Mouse (Mus musculus) heart, postnatal 14 days (tissue): ENCODE measurements around the gene Arhgef12. TPM values are rescaled to one million over a fixed set of nuclear protein-coding genes. Genes with fewer than 3 reads are reported as not detected.

Source experiments
- DNase-seq, 2 experiments: peaks; one replicate each; pipeline ENCODE4 v3.0.0; 2021 to 2022
- intact Hi-C: fragments of 180-260 bp; cut with DNase I; formaldehyde crosslinking; loops from one replicate; pipeline ENCODE4 v1.15.1; 2025
- total RNA-seq, 2 experiments: library from RNA; stranded (reverse); gene quantifications; 2 replicates each; pipeline ENCODE4 v1.2.3; 2021

Gene Arhgef12
- total RNA-seq, 2 experiments from 2014 or later, result 154 to 163 TPM

DNA sequence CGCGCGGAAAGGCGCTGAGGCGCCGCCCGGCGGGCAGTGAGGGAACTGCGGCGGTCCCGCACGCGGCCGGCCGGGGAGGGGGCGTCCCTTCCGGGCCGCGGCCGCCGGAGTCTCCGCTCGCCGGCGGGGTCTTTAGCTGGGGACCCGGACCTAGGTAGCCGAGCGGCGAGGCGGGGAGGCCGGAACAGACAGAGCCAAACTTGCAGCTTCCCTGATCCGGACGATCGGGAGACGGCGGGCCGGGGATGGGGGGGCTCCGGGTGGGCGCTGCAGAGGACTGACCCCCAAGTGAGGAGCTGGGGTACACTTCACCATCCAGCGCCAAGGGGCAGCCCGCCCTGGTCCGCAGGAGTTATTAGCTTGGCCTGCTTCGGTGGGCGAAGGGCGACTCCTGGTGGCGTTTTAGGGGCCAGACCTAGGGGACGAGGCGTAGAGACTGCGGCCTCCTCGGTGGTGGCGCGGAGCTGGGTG lies 162.5 kb downstream of the Arhgef12 start:
- DNase-seq, result peak; percentile 85 to 90
- intact Hi-C loops, result loop anchor here (1.0 to 5.0 kb wide), 6 partner anchors 156 to 618 kb away; no protein-coding TSS in a partner anchor

DNA sequence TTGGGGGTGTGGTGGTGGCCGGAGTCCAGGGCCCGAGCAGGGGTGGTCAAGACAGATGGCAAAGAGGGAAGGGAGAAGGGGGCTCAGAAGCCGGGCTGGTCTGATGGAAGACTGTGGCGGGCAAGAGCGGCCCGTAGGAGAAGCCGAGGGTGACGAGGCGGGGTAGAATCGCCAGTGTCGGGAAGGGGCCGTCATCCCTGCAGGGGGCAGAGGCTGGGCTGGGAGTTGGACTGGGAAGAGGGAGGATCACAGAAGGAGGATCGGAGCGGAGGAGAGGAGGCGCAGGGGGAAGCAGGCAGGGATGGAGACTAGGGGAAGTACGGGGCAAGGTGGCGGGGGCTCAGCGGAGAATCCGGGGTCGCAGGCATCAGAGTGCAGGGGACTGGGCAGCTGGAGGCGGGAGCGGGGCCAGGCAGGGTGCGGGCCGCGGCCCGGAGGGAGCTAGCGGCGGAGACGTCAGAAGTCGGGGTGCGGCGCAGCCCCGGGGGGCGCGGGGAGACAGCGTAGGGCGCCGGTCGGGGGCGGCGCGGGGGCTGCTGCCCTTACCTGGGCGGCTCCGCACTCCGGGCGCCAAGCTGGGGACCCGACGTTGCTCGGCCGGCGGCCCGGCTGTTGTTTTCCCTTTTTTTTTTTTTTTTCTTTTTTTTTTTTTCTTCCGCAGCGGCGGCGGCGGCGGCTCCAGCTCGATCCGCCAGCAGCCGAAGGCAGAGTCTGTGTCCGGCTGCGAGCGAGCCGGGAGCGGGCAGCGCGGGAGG lies 163.1 kb downstream of the Arhgef12 start, which contains the start of gene Grik4:
Grik4 (minus strand) TSS at position 713 of the 755 bp plus-strand sequence.
- intact Hi-C loops, result loop anchor here (1.0 to 5.0 kb wide), 6 partner anchors 156 to 617 kb away; no protein-coding TSS in a partner anchor
- DNase-seq, result peak in 1 of 2 experiments; percentile 11

DNA sequence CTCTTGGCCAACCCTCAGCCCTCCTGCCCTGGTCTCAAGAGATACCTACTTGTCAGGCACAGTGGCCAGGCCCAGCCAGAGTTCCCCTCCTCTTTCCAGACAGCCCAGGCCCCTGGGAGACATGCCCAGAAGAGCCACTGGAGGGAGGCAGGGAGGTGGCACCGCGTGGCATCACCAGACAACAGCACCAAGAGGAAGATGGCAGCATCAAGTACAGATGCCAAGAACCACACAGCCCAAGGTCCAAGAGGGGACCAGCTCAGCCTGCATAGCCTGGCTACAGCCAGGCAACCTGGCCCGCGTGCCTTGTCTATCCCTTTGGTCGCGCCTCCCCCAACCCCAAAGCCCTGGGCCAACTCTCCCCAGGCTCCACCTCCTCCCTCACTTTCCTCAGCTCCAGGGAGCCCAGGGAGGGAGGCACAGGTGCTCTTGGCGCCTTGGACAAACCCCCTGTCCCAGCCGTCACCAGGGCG lies 163.9 kb downstream of the Arhgef12 start:
- no peak for DNase-seq
- intact Hi-C loops, result loop anchor here (5.0 kb wide), 1 partner anchor 371 kb away; no protein-coding TSS in a partner anchor

DNA sequence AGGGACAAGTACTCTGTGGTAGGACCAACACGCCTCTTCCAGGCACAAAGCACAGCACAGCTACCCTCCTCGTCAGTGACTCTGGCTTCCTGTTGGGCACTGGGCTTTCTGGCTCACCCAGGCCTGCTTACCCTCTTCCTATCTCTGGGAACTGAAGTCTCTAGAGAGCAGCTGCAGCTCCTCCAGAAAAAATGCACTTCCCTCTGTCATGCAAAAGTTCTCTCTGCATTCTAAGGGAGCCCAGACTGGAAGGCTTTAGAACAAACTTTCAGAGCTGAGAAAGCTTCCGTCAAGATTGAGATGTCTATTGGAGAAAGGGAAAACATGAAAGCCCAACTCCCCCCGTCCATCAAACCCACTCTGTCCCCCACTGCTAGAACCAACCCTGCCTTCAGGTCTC lies 164.9 kb downstream of the Arhgef12 start:
- intact Hi-C loops, result loop anchor here (5.0 kb wide), 1 partner anchor 370 kb away; no protein-coding TSS in a partner anchor
- DNase-seq, result no peak

DNA sequence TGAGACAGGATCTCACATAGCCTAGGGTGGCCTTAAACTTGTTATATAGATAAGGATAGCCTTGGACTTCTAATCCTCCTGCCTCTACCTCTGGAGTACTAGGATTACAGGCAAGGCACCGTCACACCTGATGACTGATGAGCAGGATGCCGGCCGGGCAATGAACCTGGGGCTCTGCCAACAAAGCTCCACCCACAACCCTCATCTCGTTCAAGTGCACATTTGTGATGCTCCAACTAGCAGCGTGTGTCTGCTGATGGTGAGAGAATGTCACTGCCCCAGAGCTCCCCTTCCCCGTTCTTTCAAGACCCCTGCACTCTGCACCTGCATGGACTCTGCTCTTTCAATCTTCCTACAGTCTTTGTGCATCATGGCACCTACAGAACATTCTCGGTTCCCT lies 174.9 kb downstream of the Arhgef12 start:
- DNase-seq, result no peak
- intact Hi-C loops, result no loop called here

DNA sequence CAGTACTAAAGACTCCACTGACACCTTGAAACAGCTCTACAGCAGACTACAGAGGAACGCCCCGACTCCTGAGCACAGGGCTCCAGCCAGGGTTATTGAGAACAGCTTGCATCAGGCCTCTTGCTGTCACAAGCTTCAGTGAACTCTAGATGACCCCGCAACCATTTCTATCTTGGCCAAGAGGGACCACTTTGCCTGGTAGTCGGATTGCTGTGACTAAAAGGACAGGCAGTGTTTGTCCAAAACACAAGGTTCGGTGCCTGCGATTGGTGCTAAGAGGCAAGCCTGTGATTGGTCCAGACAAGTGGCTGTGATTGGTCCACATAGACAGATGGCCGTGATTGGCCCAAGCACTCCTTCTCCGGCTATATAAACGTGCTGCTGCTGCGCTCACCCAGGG lies 179.5 kb downstream of the Arhgef12 start:
- no peak for DNase-seq
- intact Hi-C loops, result no loop called here

DNA sequence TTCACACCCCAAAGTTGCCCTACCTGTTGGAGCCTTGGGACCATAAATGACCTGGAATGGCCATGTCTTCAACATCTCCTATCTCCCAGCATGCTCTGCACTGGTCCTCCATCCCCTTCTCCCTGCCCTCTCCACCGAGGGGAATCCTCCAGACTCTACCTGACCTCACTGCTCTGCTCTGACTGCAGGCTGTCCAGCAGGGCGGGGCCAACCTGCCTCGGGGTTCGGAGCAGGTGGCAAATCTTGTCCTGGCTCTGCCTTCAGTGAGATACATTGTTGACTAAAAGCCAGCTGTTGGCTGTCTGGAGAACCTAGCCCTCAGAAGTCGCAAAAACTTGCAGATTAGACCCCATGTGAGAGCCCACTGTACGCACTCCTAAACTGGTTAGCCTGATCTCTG lies 180.5 kb downstream of the Arhgef12 start:
- intact Hi-C loops, result no loop called here

DNA sequence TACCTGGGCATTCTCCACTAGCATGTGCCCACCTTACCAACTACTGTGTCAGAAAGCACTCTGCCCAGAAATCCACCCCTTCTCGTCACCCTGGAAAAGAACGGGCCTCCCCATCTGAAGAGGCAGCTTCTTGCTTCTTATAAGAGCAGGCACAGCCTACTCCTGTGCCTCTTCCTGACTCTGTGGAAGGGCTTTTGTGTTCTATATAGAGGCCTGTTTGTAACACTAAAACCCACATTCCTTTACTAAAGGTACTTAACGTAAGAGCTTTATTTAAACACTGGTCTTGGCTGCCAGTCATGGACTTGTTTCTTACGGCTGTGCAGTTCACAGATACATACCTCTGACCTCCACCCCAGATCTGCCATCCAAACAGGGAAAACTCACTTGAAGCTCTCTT lies 185.2 kb downstream of the Arhgef12 start:
- no peak for DNase-seq
- intact Hi-C loops, result no loop called here

More for the DNA sequence above, 180.5 kb downstream of the Arhgef12 start:
- no peak for DNase-seq

DNA sequence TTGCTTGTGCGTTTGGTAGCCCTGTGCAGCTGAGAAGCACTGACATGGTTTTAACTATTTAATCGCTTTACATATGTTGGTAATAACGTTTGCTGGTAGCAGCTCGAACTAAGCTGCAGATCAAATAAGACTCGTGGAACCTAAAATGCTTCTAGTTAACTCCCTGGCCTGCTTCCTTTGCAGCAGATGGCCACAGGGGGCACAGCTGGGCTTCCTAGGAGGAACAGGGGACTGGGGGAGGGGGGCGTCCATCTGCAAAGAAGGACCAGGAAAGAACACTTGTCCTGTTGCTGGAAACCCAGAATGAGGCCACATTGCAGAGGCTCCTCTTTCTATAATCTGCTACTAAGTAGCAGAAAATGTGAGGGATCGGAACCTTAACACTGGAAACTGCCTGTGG lies 186.8 kb downstream of the Arhgef12 start:
- intact Hi-C loops, result no loop called here

DNA sequence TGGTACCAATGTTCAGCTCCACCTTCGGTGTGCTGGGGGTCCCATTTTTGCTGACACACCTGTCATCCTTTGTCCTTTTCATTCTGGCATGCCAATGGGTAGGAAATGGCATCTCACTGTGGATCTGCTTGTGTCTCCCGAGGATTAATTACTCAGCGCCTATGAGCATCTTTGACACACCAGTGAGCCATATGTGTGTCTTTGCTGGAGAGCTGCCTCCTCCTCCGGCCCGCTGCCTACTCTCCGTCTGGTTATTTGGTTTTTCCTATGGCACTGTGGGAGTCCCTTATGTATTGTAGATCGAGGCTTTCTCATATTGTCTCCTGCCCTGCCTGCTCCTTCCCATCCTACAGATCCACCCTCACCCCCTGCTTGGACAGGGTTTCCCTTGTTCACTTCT lies 189.1 kb downstream of the Arhgef12 start:
- intact Hi-C loops, result no loop called here
- DNase-seq, result no peak

More for the DNA sequence above, 186.8 kb downstream of the Arhgef12 start:
- no peak for DNase-seq

Other genes with a start within 250 kb of the Arhgef12 start
- not detected for gene Grik4, start 162.7 kb downstream of the Arhgef12 start, total RNA-seq
- gene Tmem136, start 9.3 kb upstream of the Arhgef12 start, total RNA-seq, result 1 to 10 TPM; 7.2 to 7.5 TPM
- not detected for gene Pou2f3, start 103.1 kb upstream of the Arhgef12 start, total RNA-seq
- 10 to 100 TPM; 13.0 to 14.9 TPM for gene Oaf, start 132.7 kb upstream of the Arhgef12 start, total RNA-seq
- under 1 TPM; 0.17 to 0.34 TPM for gene Trim29, start 203.6 kb upstream of the Arhgef12 start, total RNA-seq